Mouse (Mus musculus) heart, embryonic 14.5 days (tissue): Measurements from ENCODE around the gene Ctnna2. TPM values are rescaled to one million over a fixed set of nuclear protein-coding genes. Genes with fewer than 3 reads are reported as not detected.

Experiments
- ATAC-seq: fragments of 200-750 bp; cut with Nextera tagmentation; 2 replicates; pipeline ENCODE4 v1.8.0; 2017; ENCODE audit warnings: low read depth, moderate TSS enrichment; ENCODE audit not compliant: insufficient number of reproducible peaks, insufficient read depth, low FRiP score
- H3K27ac ChIP-seq, 2 experiments: fragments of 200-500 bp in 1 of 2; fragments of 300-500 bp in 1 of 2; sonication (generic) in 1 of 2; replicated peaks in 1 of 2; 2 replicates each; pipeline ENCODE4 v1.5.1; 2012 to 2014; ENCODE audit warnings: low read depth in 2 of 2, low read length in 2 of 2, control low read depth in 1 of 2, mild to moderate bottlenecking in 1 of 2, mixed read lengths in 1 of 2; ENCODE audit not compliant: control insufficient read depth in 1 of 2, insufficient read depth in 1 of 2
- H3K27me3 ChIP-seq: fragments of 300-500 bp; sonication (generic); 2 replicates; pipeline ENCODE4 v1.6.1; 2014; ENCODE audit warnings: mild to moderate bottlenecking, low read length, control low read depth; ENCODE audit not compliant: control insufficient read depth, insufficient read depth
- H3K36me3 ChIP-seq: fragments of 300-500 bp; sonication (generic); 2 replicates; pipeline ENCODE4 v1.6.1; 2014; ENCODE audit warnings: mild to moderate bottlenecking, control low read depth, low read length, mixed read lengths; ENCODE audit not compliant: control insufficient read depth, insufficient read depth
- H3K4me1 ChIP-seq, 2 experiments: fragments of 200-500 bp in 1 of 2; fragments of 300-500 bp in 1 of 2; sonication (generic) in 1 of 2; 2 replicates each; pipeline ENCODE4 v1.6.1; 2012 to 2014; ENCODE audit warnings: low read length in 2 of 2, control low read depth in 1 of 2, mixed read lengths in 1 of 2; ENCODE audit not compliant: control insufficient read depth in 2 of 2, insufficient read depth in 2 of 2
- H3K4me2 ChIP-seq: fragments of 300-500 bp; sonication (generic); 2 replicates; pipeline ENCODE4 v1.6.1; 2014; ENCODE audit warnings: mild to moderate bottlenecking, low read length
- H3K4me3 ChIP-seq, 2 experiments: fragments of 200-500 bp in 1 of 2; fragments of 300-500 bp in 1 of 2; sonication (generic) in 1 of 2; 2 replicates each; pipeline ENCODE4 v1.5.1; 2012 to 2014; ENCODE audit warnings: low read length in 2 of 2, mild to moderate bottlenecking in 2 of 2, control low read depth in 1 of 2, low read depth in 1 of 2, moderate library complexity in 1 of 2; ENCODE audit not compliant: control insufficient read depth in 1 of 2, insufficient read depth in 1 of 2
- H3K9ac ChIP-seq: fragments of 300-500 bp; sonication (generic); 2 replicates; pipeline ENCODE4 v1.6.1; 2014; ENCODE audit warnings: mild to moderate bottlenecking, low read length
- H3K9me3 ChIP-seq: fragments of 300-500 bp; sonication (generic); 2 replicates; pipeline ENCODE4 v1.6.1; 2016; ENCODE audit warnings: low read length, control low read depth; ENCODE audit not compliant: control insufficient read depth
- WGBS: fragments of 180-500 bp; shearing (Covaris S2); extraction: QIAGEN DNeasy Blood & Tissue Kit; methylation state at CpG from one replicate; pipeline ENCODE4 v1.1.7; 2014; 5-methylcytosine and 5-hydroxymethylcytosine counted together
- polyA plus RNA-seq: library from polyadenylated mRNA; unstranded; fragments of >200 nt; fragmentation: Nextera tagmentation; extraction: Ambion mirVana; gene quantifications from 2 replicates; pipeline ENCODE4 v1.2.1, GENCODE M21; 2014

The Ctnna2 gene
- polyA plus RNA-seq, 1 experiment from 2014 or later: 1.8 TPM

DNA sequence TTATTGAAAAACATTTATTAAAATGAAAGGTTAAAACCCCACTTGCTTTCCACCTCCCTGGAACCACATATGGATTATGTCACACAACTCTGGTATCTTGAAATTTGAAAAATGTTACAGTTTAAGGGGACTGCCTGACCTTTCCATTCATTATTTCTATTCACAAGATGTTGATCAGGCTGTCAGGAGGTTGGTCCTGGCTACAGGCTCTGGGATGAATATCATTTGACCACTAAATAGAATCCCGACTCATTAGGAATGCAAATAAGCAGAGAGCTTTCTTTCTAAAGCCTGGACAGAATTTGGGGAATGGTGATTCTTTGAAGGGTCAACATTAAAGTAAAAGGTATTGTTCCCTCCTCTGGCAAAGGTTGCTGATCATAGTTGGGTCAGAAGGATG lies 931.9 kb downstream of the Ctnna2 start:
- Histone ChIP-seq H3K4me3 (no peak overlapping the region), H3K36me3 (no peaks in the 10 kb centered on the region), H3K4me1 (no peaks in the 10 kb centered on the region), H3K9ac (no peak overlapping the region), H3K27ac (no peak overlapping the region), H3K4me2 (no peak overlapping the region), H3K27me3 (no peaks in the 10 kb centered on the region), H3K9me3 (no peaks in the 10 kb centered on the region)
- WGBS: 68% methylated on average over 1 of the region's 1 CpGs
- no peak for ATAC-seq

DNA sequence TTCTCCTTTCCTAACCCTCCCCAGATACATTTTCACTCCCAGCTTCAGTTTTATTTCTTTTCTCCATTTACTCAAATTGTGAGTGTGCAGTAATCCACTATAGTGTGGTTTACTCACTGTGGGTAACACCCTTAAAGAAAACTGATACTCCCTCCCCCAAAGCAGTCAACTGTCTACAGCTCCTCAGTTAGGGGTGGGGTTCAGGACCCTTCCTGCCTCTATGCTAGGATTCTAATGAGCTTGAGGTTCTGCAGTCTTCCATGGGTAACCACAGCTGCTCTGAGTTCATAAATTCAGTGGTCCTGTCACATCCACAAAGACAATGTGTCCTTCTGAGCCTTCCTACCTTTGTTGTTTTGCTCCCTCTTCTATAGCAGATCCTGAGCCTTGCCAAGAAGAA lies 954.4 kb downstream of the Ctnna2 start:
- Histone ChIP-seq H3K9me3 (no peaks in the 10 kb centered on the region), H3K9ac (no peak overlapping the region), H3K4me1 (no peaks in the 10 kb centered on the region), H3K36me3 (no peaks in the 10 kb centered on the region), H3K27ac (no peak overlapping the region), H3K27me3 (no peaks in the 10 kb centered on the region), H3K4me3 (no peak overlapping the region), H3K4me2 (no peak overlapping the region)
- no peak for ATAC-seq

- H3K9me3 ChIP-seq: peaks cover 2% of the 10 kb centered on the region; the same call in 1 of the 2 replicates
- H3K27me3 ChIP-seq: no peaks in the 10 kb centered on the region
- no peaks in the 10 kb centered on the region for H3K4me1 ChIP-seq
- H3K9ac ChIP-seq: no peak overlapping the region
- no peak overlapping the region for H3K4me2 ChIP-seq
- no peak for ATAC-seq
- no peak overlapping the region for H3K4me3 ChIP-seq
- H3K27ac ChIP-seq: no peak overlapping the region
- WGBS: 73% methylated on average over 2 of the region's 2 CpGs
- H3K36me3 ChIP-seq: no peaks in the 10 kb centered on the region
Observed at GRCm38 (mm10) chr6:77013194-77013593, 966.3 kb downstream of the Ctnna2 start.

GRCm38 (mm10) chr6:77011001-77011400 lies 968.5 kb downstream of the Ctnna2 start:
- Histone ChIP-seq H3K4me2 (no peak overlapping the region), H3K27me3 (no peaks in the 10 kb centered on the region), H3K4me1 (no peaks in the 10 kb centered on the region), H3K36me3 (no peaks in the 10 kb centered on the region), H3K27ac (no peak overlapping the region), H3K4me3 (no peak overlapping the region), H3K9ac (no peak overlapping the region), H3K9me3 (peaks cover 2% of the 10 kb centered on the region; the same call in 1 of the 2 replicates)
- no peak for ATAC-seq
- 70% methylated on average over 1 of the region's 1 CpGs for WGBS

- Histone ChIP-seq H3K27me3 (no peaks in the 10 kb centered on the region), H3K4me2 (no peak overlapping the region), H3K9me3 (no peaks in the 10 kb centered on the region), H3K4me1 (no peaks in the 10 kb centered on the region), H3K27ac (no peak overlapping the region), H3K4me3 (no peak overlapping the region), H3K9ac (no peak overlapping the region), H3K36me3 (no peaks in the 10 kb centered on the region)
- 70% methylated on average over 3 of the region's 3 CpGs for WGBS
- no peak for ATAC-seq
Observed at GRCm38 (mm10) chr6:76992128-76992527, 987.4 kb downstream of the Ctnna2 start.

- Histone ChIP-seq H3K27me3 (no peaks in the 10 kb centered on the region), H3K9ac (no peak overlapping the region), H3K27ac (no peak overlapping the region), H3K9me3 (no peaks in the 10 kb centered on the region), H3K36me3 (no peaks in the 10 kb centered on the region), H3K4me2 (no peak overlapping the region), H3K4me1 (no peaks in the 10 kb centered on the region), H3K4me3 (no peak overlapping the region)
- no peak for ATAC-seq
- WGBS: 61% methylated on average over 4 of the region's 4 CpGs
Observed at GRCm38 (mm10) chr6:76984773-76985172, 994.7 kb downstream of the Ctnna2 start.

- H3K4me2 ChIP-seq: no peak overlapping the region
- H3K27ac ChIP-seq: no peak overlapping the region
- H3K9me3 ChIP-seq: no peaks in the 10 kb centered on the region
- H3K27me3 ChIP-seq: no peaks in the 10 kb centered on the region
- H3K4me1 ChIP-seq: no peaks in the 10 kb centered on the region
- no peak overlapping the region for H3K9ac ChIP-seq
- no peaks in the 10 kb centered on the region for H3K36me3 ChIP-seq
- no peak overlapping the region for H3K4me3 ChIP-seq
- 70% methylated on average over 1 of the region's 1 CpGs for WGBS
- ATAC-seq: no peak
Observed at GRCm38 (mm10) chr6:76981651-76982050, 997.8 kb downstream of the Ctnna2 start.

DNA sequence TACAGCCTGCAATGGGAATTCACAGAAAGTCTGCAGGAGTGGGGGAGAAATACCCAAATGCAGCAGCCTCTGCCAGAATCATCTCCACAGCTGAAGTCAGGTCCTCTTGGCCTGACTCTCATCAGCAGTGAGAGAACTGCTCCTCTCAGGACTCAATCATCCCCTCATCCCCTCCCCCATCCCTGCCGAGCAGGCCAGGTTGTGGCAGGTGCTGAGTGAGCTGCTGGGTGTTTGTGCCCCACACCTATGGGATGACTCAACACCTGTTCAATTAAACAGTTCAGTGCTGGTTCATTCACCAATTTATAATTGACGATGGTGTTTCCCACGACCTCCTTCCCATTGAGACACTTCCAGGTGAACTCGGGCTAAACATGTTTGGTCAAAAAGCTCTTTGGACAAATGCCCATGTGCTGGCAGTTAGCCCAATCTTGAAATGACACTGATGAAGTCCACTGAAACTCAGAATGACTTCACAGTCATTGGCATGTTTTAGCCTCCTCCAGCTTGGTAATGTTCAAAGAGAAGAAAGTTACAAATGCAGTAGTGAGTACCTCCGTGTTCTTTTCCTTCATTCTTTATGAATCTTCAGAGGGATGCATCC lies 1000.1 kb downstream of the Ctnna2 start:
- Histone ChIP-seq H3K36me3 (no peaks in the 10 kb centered on the region), H3K4me1 (no peaks in the 10 kb centered on the region), H3K27ac (no peak overlapping the region), H3K27me3 (no peaks in the 10 kb centered on the region), H3K9me3 (no peaks in the 10 kb centered on the region), H3K9ac (no peak overlapping the region), H3K4me2 (no peak overlapping the region), H3K4me3 (no peak overlapping the region)
- WGBS: 63% methylated on average over 5 of the region's 5 CpGs
- ATAC-seq: no peak
